Mouse (Mus musculus) embryonic facial prominence, embryonic 13.5 days (tissue): ENCODE data around the gene Tmem179. TPM values are rescaled to one million over a fixed set of nuclear protein-coding genes. Genes with fewer than 3 reads are reported as not detected.
A peak's percentile ranks its signal among the peaks of the same experiment; 100 is the strongest.

Source experiments
- ATAC-seq: fragments of 200-750 bp; cut with Nextera tagmentation; 2 replicates; pipeline ENCODE4 v1.8.0; 2017; ENCODE audit warnings: low read depth; ENCODE audit not compliant: insufficient number of reproducible peaks, insufficient read depth, low FRiP score, low TSS enrichment
- H3K27ac ChIP-seq: fragments of 300-500 bp; sonication (generic); 2 replicates; pipeline ENCODE4 v1.5.1; 2015; ENCODE audit warnings: moderate library complexity, mild to moderate bottlenecking, inconsistent platforms
- H3K27me3 ChIP-seq: fragments of 300-500 bp; sonication (generic); 2 replicates; pipeline ENCODE4 v1.6.1; 2015; ENCODE audit warnings: mild to moderate bottlenecking, inconsistent platforms
- H3K36me3 ChIP-seq: fragments of 300-500 bp; sonication (generic); 2 replicates; pipeline ENCODE4 v1.6.1; 2015; ENCODE audit warnings: mild to moderate bottlenecking, inconsistent platforms
- H3K4me1 ChIP-seq: fragments of 300-500 bp; sonication (generic); 2 replicates; pipeline ENCODE4 v1.6.1; 2015; ENCODE audit warnings: inconsistent platforms
- H3K4me2 ChIP-seq: fragments of 300-500 bp; sonication (generic); 2 replicates; pipeline ENCODE4 v1.6.1; 2015; ENCODE audit warnings: moderate library complexity, mild to moderate bottlenecking, inconsistent platforms
- H3K4me3 ChIP-seq: fragments of 300-500 bp; sonication (generic); 2 replicates; pipeline ENCODE4 v1.5.1; 2015; ENCODE audit warnings: mild to moderate bottlenecking, inconsistent platforms
- H3K9ac ChIP-seq: fragments of 300-500 bp; sonication (generic); 2 replicates; pipeline ENCODE4 v1.6.1; 2015; ENCODE audit warnings: mild to moderate bottlenecking, inconsistent platforms
- H3K9me3 ChIP-seq: fragments of 300-500 bp; sonication (generic); 2 replicates; pipeline ENCODE4 v1.6.1; 2016; ENCODE audit warnings: inconsistent platforms
- WGBS: fragments of 180-500 bp; shearing (Covaris S2); methylation state at CpG from one replicate; pipeline ENCODE4 v1.1.7; 2015; ENCODE audit warnings: mixed read lengths; 5-methylcytosine and 5-hydroxymethylcytosine counted together
- polyA plus RNA-seq: library from polyadenylated mRNA; unstranded; fragments of >200 nt; fragmentation: Nextera tagmentation; extraction: Ambion mirVana; gene quantifications from 2 replicates; pipeline ENCODE4 v1.2.1, GENCODE M21; 2015

Tmem179 gene
- polyA plus RNA-seq, 1 experiment from 2014 or later: 1.0 TPM

DNA sequence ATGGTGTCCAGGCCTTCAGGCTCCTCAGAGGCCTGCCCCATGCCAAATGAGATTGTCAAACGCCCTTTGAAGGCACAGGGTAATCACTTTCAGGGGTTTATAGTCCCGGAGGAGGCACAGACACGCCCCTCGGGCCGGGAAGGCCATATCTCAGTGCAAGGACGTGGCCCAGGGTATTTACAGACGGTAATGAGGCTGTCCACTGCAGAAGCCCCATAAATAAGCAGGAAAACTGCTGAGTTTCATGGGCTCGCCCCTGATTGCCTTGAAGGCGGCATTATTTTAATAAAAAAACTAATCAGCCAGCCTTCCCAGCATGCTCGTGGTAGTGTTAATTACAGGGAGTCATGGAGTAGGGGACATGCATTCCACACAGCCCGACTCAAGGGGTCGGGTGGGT lies 54.1 kb downstream of the Tmem179 start:
- Histone ChIP-seq H3K9ac (no peak overlapping the region), H3K27ac (no peak overlapping the region), H3K9me3 (no peaks in the 10 kb centered on the region), H3K4me3 (no peak overlapping the region), H3K4me2 (no peak overlapping the region), H3K27me3 (peaks cover 15% of the 10 kb centered on the region), H3K4me1 (peaks cover 20% of the 10 kb centered on the region), H3K36me3 (no peaks in the 10 kb centered on the region)
- WGBS: 64% methylated on average over 12 of the region's 12 CpGs
- ATAC-seq: no peak

DNA sequence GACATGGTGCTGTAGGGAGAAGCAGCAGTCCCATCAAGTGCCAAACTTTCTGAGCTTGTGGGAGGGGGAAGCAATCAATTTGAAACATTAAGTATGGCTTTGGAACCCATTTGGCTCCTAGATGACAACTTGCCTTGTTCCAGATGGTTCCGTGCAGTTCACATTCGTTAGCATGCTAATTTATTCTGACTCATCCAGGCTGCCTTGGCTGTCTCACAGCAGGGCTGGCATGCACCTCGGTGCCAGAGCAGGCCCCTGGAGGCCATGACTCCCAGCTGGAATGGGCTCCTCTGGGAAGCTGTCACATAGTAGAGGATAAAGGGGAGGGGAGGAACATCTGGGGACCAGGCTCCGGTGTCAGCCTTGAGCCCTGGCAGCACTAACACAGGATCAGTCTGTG lies 58.7 kb downstream of the Tmem179 start:
- WGBS: 27% methylated on average over 4 of the region's 4 CpGs
- no peak overlapping the region for H3K9ac ChIP-seq
- no peak overlapping the region for H3K4me2 ChIP-seq
- no peaks in the 10 kb centered on the region for H3K36me3 ChIP-seq
- no peak overlapping the region for H3K4me3 ChIP-seq
- H3K27ac ChIP-seq: no peak overlapping the region
- peak; percentile 48 for ATAC-seq
- H3K27me3 ChIP-seq: peaks cover 32% of the 10 kb centered on the region
- H3K9me3 ChIP-seq: no peaks in the 10 kb centered on the region
- H3K4me1 ChIP-seq: peaks cover 29% of the 10 kb centered on the region

GRCm38 (mm10) chr12:112456144-112456713 lies 60.3 kb downstream of the Tmem179 start:
- H3K4me2 ChIP-seq: no peak overlapping the region
- H3K4me3 ChIP-seq: no peak overlapping the region
- H3K36me3 ChIP-seq: no peaks in the 10 kb centered on the region
- no peak overlapping the region for H3K9ac ChIP-seq
- WGBS: 75% methylated on average over 6 of the region's 6 CpGs
- ATAC-seq: no peak
- H3K9me3 ChIP-seq: no peaks in the 10 kb centered on the region
- H3K27ac ChIP-seq: no peak overlapping the region
- H3K4me1 ChIP-seq: peaks cover 29% of the 10 kb centered on the region
- H3K27me3 ChIP-seq: peaks cover 35% of the 10 kb centered on the region

GRCm38 (mm10) chr12:112451826-112452225 lies 64.7 kb downstream of the Tmem179 start:
- H3K9ac ChIP-seq: no peak overlapping the region
- peaks cover 5% of the 10 kb centered on the region; the same call in 1 of the 2 replicates for H3K9me3 ChIP-seq
- peaks cover 31% of the 10 kb centered on the region for H3K4me1 ChIP-seq
- H3K27ac ChIP-seq: no peak overlapping the region
- ATAC-seq: no peak
- H3K4me3 ChIP-seq: no peak overlapping the region
- no peaks in the 10 kb centered on the region for H3K36me3 ChIP-seq
- no peak overlapping the region for H3K4me2 ChIP-seq
- whole genome bisulfite sequencing: 76% methylated on average over 9 of the region's 9 CpGs
- H3K27me3 ChIP-seq: peaks cover 20% of the 10 kb centered on the region

DNA sequence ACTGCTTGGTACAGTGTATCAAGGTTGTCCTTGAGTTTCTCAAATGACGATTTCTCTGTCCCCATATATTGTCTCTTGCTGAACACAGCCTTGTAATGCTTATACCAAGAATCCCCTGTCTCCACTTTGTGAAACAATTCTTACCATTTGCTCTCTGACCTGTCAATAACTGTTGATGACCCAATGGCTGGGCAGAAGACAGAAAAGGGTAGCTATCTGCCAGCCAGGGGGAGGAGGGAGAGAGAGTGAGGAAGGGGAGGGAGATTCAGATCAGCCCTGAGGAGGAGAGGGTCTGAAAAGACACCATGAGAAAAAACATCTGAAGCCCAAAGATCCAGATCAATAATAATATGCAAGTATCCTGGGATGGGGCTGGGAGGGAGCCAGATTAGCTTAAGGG lies 65.2 kb downstream of the Tmem179 start:
- Histone ChIP-seq H3K4me1 (peaks cover 29% of the 10 kb centered on the region), H3K36me3 (no peaks in the 10 kb centered on the region), H3K27ac (no peak overlapping the region), H3K9ac (no peak overlapping the region), H3K9me3 (peaks cover 5% of the 10 kb centered on the region; the same call in 1 of the 2 replicates), H3K4me3 (no peak overlapping the region), H3K4me2 (no peak overlapping the region), H3K27me3 (peaks cover 18% of the 10 kb centered on the region)
- no peak for ATAC-seq
- WGBS: 69% methylated on average over 1 of the region's 1 CpGs

DNA sequence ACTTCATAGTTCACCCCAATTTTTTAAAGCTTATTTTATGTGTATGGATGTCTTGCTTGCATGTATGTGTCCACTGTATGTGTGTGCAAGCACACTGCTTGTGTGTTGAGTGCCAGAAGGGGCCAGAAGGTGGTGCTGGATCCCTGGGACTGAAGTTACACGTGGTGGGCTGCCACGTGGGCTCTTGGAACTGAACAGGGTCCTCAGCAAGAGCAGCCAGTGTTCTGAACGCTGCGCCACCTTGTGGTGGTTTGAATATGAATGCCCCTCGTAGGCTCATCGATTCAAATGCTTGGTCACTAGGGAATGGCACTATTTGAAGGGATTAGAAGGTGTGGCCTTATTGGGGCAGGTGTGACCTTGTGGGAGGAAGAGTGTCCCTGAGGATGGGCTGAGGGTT lies 65.7 kb downstream of the Tmem179 start:
- H3K27me3 ChIP-seq: peaks cover 13% of the 10 kb centered on the region; the same call in 1 of the 2 replicates
- no peak overlapping the region for H3K27ac ChIP-seq
- H3K4me2 ChIP-seq: no peak overlapping the region
- H3K36me3 ChIP-seq: no peaks in the 10 kb centered on the region
- H3K4me3 ChIP-seq: no peak overlapping the region
- no peak for ATAC-seq
- 24% methylated on average over 6 of the region's 6 CpGs for WGBS
- H3K4me1 ChIP-seq: peaks cover 28% of the 10 kb centered on the region
- peaks cover 5% of the 10 kb centered on the region; the same call in 1 of the 2 replicates for H3K9me3 ChIP-seq
- H3K9ac ChIP-seq: no peak overlapping the region

Other genes starting within 250 kb of the Tmem179 start
- 0.10 and 0.12 TPM in 2 replicates for gene A530016L24Rik, start 27.3 kb downstream of the Tmem179 start, polyA plus RNA-seq
- 4.8 and 7.3 TPM in 2 replicates for gene Inf2, start 72.0 kb upstream of the Tmem179 start, polyA plus RNA-seq
- gene Adssl1, start 103.3 kb upstream of the Tmem179 start, polyA plus RNA-seq: 4.3 and 4.4 TPM in 2 replicates
- 249 and 252 TPM in 2 replicates for gene Siva1, start 127.9 kb upstream of the Tmem179 start, polyA plus RNA-seq
- 49.7 and 60.0 TPM in 2 replicates for gene Akt1, start 158.1 kb upstream of the Tmem179 start, polyA plus RNA-seq
- 2.3 and 3.1 TPM in 2 replicates for gene Zbtb42, start 162.1 kb upstream of the Tmem179 start, polyA plus RNA-seq
- gene Cep170b, start 203.7 kb upstream of the Tmem179 start, polyA plus RNA-seq: 13.8 and 16.7 TPM in 2 replicates
- gene Pld4, start 243.9 kb upstream of the Tmem179 start, polyA plus RNA-seq: 6.1 and 7.3 TPM in 2 replicates